Mouse (Mus musculus) T-cell, adult 66 days (primary cell): Measurements from ENCODE around the gene Rab3il1. TPM values are rescaled to one million over a fixed set of nuclear protein-coding genes. Genes with fewer than 3 reads are reported as not detected.

Experiments used
- total RNA-seq, 2 experiments: library from RNA; stranded (reverse); gene quantifications; 3 replicates in 1 of 2; 4 replicates in 1 of 2; pipeline ENCODE4 v1.2.4; 2023

The Rab3il1 gene
- total RNA-seq = under 1 TPM; 0.41 to 0.64 TPM

DNA sequence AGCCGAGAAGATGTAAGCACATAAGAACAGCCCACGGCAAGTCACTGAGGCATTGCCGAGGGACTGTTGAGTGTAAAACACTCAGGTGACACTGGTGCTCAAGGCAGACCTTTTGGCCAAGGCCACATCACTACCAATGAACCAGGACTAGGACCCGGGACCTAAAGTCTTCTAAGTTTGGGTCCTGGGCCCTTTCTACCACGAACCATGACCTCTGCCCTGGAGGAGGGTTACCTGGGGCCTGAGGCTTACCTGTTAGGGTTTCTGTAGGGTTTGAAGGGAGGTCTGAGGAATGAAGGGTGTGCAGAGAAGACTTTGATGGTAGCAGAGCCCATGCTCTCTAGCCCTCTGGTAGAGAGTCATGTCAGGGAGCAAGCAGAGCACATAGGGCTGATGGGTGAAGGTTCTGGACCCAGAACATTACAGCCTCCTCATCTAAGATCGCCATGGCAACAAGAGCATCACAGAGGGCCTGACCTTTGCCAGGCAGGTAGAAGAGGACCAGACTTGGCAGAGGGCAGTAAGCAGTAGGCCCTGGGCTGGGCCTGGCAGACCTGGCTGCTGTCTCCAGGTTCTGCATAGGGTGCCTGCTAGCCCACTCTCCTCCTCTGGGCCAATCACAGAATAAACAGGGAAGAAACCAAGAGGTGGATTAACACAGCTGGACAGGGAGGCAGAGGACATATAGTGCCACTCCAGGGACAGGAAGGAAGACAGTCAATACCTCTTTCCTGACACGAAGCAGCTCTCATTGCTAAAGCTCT, at the start of gene Rab3il1, which contains the start of gene Best1:
Gene Rab3il1 (plus strand): TSS at position 464 of the 764 bp plus-strand sequence.
Gene Best1 (minus strand): TSS at position 428 of the 764 bp plus-strand sequence.

DNA sequence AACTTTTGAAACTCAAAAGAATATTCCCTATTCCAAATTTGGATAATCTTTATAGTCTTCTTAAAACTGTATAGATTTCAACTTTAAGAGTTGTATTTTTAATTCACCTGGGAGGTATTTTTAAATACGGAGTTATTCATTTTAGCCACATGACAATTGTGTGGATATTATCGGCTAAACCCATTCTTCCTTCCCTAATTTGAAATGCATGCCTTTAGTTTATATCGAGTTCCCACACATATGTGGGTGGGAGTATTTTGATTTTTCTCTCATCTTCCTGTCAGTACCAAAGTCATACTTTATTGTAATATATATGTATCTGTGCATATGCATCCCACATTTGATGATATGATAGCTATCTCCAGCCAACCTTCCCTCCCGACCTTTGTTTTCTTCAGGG, 21.2 kb upstream of the Rab3il1 start, which contains the start of gene Fth1:
Gene Fth1 (plus strand): TSS at position 341 of the 400 bp plus-strand sequence.

DNA sequence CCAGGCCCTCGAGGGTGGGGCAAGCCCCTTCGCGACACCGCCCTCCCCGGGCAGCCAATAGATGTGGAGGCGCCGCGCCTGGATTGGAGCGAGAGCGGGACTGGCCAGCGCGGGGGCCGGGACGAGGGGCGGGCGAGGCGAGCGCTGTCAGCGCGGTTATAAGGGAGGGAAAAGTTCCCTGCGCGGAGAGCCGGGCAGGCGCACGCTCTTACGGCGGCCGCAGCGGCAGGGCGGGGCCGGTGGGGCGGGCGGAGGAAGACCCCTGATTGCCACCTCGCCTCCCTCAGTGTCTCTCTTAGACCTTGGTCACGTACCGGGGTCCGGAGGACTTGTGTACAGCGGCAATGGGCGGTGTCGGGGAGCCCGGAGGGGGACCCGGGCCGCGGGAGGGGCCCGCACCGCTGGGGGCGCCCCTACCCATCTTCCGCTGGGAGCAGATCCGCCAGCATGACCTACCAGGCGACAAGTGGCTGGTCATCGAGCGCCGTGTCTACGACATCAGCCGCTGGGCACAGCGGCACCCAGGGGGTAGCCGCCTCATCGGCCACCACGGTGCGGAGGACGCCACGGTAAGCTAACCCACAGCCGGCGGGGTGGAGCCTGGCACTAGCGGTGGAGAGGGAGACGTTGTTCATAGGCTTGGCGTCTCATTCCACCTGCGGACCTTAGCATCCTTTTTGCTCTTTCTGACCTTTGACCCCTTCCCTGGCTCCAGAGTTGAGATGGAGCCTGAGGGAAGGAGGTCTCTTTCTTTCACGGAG, 40.1 kb downstream of the Rab3il1 start, which contains the start of gene Fads3:
Gene Fads3 (plus strand): TSS at position 182 of the 761 bp plus-strand sequence.

Other genes starting within 250 kb of the Rab3il1 start
- not detected for gene Scgb2a2, start 154.1 kb upstream of the Rab3il1 start, total RNA-seq
- 10 to 100 TPM; 47.0 to 54.4 TPM for gene Incenp, start 102.1 kb upstream of the Rab3il1 start, total RNA-seq
- gene Fth1, start 21.1 kb upstream of the Rab3il1 start, total RNA-seq = 100 to 1,000 TPM; 776 to 815 TPM
- not detected for gene Best1, start within 50 bp of the Rab3il1 start, total RNA-seq
- gene Fads3, start 39.9 kb downstream of the Rab3il1 start, total RNA-seq = 1 to 10 TPM in 1 of 2 experiments, under 1 TPM in 1; 0.23 to 2.2 TPM
- gene Fads2, start 100.1 kb downstream of the Rab3il1 start, total RNA-seq = 1 to 10 TPM in 1 of 2 experiments, under 1 TPM in 1; 0.89 to 1.9 TPM
- 10 to 100 TPM; 21.1 to 21.3 TPM for gene Fads1, start 181.2 kb downstream of the Rab3il1 start, total RNA-seq
- 100 to 1,000 TPM; 113 to 128 TPM for gene Tmem258, start 202.3 kb downstream of the Rab3il1 start, total RNA-seq
- 10 to 100 TPM; 24.3 to 26.6 TPM for gene Fen1, start 202.5 kb downstream of the Rab3il1 start, total RNA-seq
- under 1 TPM in 1 of 2 experiments, not detected in 1; 0.12 TPM for gene Myrf, start 239.1 kb downstream of the Rab3il1 start, total RNA-seq